Mouse (Mus musculus) cerebellum, postnatal 36 days (tissue): ENCODE results near the gene Gm4141.
"Not testable (repeated sequence)": the region's sequence is repeated elsewhere in the genome, so short reads cannot be mapped to it uniquely, and the experiment has no call there.

Experiments used
- DNase-seq, 2 experiments: peaks; one replicate each; pipeline ENCODE4 v3.0.0; 2021 to 2022; ENCODE audit warnings: mixed read lengths in 2 of 2

Gm4141 gene

GRCm38 (mm10) chr7:20576141-20576540 is at the start of gene Gm4141:
Gene Gm4141, minus strand, starts transcription at chr7:20576241.
- DNase-seq: not testable (repeated sequence)

GRCm38 (mm10) chr7:20598921-20599320 is 22.9 kb upstream of the Gm4141 start, which contains the start of gene Gm4513:
Gene Gm4513, minus strand, starts transcription at chr7:20599021.
- DNase-seq: not testable (repeated sequence)

GRCm38 (mm10) chr7:20545657-20546056 is 30.4 kb downstream of the Gm4141 start, which contains the start of gene Gm5726:
Gene Gm5726, minus strand, starts transcription at chr7:20545757.
- not testable (repeated sequence) for DNase-seq

- not testable (repeated sequence) for DNase-seq
Measured at GRCm38 (mm10) chr7:20533537-20533936, 42.5 kb downstream of the Gm4141 start, which contains the start of gene Vmn1r104. Gene Vmn1r104, plus strand, starts transcription at chr7:20533837.
